Mouse (Mus musculus): ENCODE results near the gene Ubl4b. TPM values are rescaled to one million over a fixed set of nuclear protein-coding genes. Genes with fewer than 3 reads are reported as not detected.

Ubl4b gene
- polyA plus RNA-seq, 1 experiment from 2014 or later = not detected

DNA sequence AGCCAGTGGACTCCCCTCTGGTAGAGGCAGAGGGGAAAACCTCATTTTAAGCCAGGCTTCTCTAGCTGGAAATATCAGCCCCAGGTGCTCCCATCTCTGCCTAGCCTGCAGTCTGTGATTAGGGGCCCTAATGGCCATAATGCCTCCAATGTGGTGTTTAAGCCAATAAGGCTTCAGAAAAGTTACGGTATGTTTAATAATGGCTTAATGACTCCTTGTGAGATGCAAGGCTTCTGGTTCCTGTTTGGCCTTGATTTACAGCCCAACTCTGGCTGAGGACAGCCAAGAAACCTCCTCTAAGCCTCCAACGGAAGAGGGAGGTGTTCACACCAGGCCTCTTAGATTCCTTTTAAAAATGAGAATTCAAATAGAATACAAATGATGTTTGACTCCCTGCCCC is 38.8 kb upstream of the Ubl4b start:
- peaks cover 12% of the 10 kb centered on the region; the same call in 1 of the 2 replicates for H3K4me1 ChIP-seq (ENCODE audit: control insufficient read depth, insufficient read depth, low read length)
- H3K4me2 ChIP-seq (replicated peaks; ENCODE audit: low read depth, low read length) = no peak overlapping the region
- no peak overlapping the region for H3K27ac ChIP-seq (ENCODE audit: low read depth, low read length)
- H3K9me3 ChIP-seq (ENCODE audit: control insufficient read depth, low read length) = no peaks in the 10 kb centered on the region
- H3K27me3 ChIP-seq (ENCODE audit: control insufficient read depth, insufficient read depth, low read length) = peaks cover 84% of the 10 kb centered on the region
- WGBS = 11% methylated on average over 2 of the region's 2 CpGs
- H3K4me3 ChIP-seq (ENCODE audit: low read length) = no peak overlapping the region
- no peak overlapping the region for H3K9ac ChIP-seq (ENCODE audit: low read depth, low read length)
- H3K36me3 ChIP-seq (ENCODE audit: control insufficient read depth, insufficient read depth, low read length) = no peaks in the 10 kb centered on the region
- ATAC-seq (ENCODE audit: low FRiP score, low TSS enrichment) = no peak

DNA sequence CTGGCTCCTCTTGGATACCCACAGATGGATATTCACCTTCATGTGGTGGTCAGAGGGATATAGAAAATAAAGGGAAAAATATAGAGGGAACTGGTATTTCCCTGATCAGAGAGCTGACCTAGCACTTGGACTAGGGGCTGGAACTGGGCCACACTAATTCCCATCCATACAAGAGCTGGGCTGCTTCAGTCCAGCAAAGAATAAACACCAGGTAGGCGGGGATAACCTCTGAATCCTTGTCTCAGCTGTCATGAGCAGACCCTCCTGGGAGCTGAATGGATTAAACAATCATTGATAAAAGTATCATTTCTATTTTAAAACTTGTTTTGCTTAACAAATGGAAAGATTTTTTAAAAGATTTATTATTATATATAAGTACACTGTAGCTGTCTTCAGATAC is 36.7 kb upstream of the Ubl4b start:
- peaks cover 89% of the 10 kb centered on the region for H3K27me3 ChIP-seq (ENCODE audit: control insufficient read depth, insufficient read depth, low read length)
- H3K36me3 ChIP-seq (ENCODE audit: control insufficient read depth, insufficient read depth, low read length) = no peaks in the 10 kb centered on the region
- no peak for ATAC-seq (ENCODE audit: low FRiP score, low TSS enrichment)
- 73% methylated on average over 1 of the region's 1 CpGs for WGBS
- peaks cover 12% of the 10 kb centered on the region; the same call in 1 of the 2 replicates for H3K4me1 ChIP-seq (ENCODE audit: control insufficient read depth, insufficient read depth, low read length)
- no peak overlapping the region for H3K4me2 ChIP-seq (replicated peaks; ENCODE audit: low read depth, low read length)
- no peak overlapping the region for H3K27ac ChIP-seq (ENCODE audit: low read depth, low read length)
- H3K9ac ChIP-seq (ENCODE audit: low read depth, low read length) = no peak overlapping the region
- H3K4me3 ChIP-seq (ENCODE audit: low read length) = no peak overlapping the region
- no peaks in the 10 kb centered on the region for H3K9me3 ChIP-seq (ENCODE audit: control insufficient read depth, low read length)

DNA sequence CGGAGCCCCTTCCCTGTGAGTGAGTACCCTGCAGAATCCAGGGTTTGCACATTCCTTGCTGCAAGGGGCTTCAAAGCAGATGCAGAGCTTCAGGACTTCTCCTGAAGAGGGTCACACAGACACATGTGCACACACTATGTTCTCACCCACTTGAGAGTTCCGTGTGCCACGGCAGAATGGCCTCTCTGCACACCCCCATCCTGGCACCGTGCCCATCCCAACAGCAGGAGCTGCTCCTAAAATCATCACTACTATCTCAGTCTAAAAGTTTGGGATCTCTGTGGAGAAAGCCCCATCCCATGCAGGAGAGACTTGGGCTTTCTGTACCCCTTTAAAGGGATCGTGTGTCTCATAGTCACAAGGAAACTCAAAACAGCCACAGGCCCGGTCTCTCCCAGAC is 31.6 kb upstream of the Ubl4b start:
- Histone ChIP-seq H3K27me3 (ENCODE audit: control insufficient read depth, insufficient read depth, low read length) (peaks cover 92% of the 10 kb centered on the region), H3K4me3 (ENCODE audit: low read length) (no peak overlapping the region), H3K4me1 (ENCODE audit: control insufficient read depth, insufficient read depth, low read length) (0 out of 2 replicates have a peak, but pooled peaks cover 5% of the 10 kb centered on the region), H3K4me2 (replicated peaks; ENCODE audit: low read depth, low read length) (no peak overlapping the region), H3K9ac (ENCODE audit: low read depth, low read length) (no peak overlapping the region), H3K9me3 (ENCODE audit: control insufficient read depth, low read length) (no peaks in the 10 kb centered on the region), H3K36me3 (ENCODE audit: control insufficient read depth, insufficient read depth, low read length) (no peaks in the 10 kb centered on the region), H3K27ac (ENCODE audit: low read depth, low read length) (no peak overlapping the region)
- no peak for ATAC-seq (ENCODE audit: low FRiP score, low TSS enrichment)
- 67% methylated on average over 6 of the region's 6 CpGs for WGBS

DNA sequence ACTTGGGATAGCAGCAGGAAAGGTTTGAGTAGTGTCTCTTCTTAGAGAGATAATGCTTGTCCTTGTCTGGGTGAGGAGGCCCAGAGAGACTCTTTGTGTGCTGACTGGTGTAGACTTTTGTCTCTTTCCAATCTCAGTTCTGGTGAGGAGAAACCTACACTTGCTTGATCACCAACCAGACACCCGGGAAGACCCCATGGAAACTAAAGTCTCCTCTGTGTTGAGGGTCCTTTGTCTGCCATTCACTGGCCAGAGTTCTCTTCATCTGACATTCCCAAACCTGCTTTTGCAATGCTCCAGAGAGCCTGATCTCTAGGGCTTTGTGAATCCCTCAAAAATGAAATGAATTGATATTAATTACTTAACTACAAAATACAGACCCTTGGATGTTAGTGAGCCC is 29.0 kb upstream of the Ubl4b start:
- ATAC-seq (ENCODE audit: low FRiP score, low TSS enrichment) = no peak
- 11% methylated on average over 1 of the region's 1 CpGs for WGBS
- H3K36me3 ChIP-seq (ENCODE audit: control insufficient read depth, insufficient read depth, low read length) = no peaks in the 10 kb centered on the region
- H3K4me3 ChIP-seq (ENCODE audit: low read length) = no peak overlapping the region
- H3K9me3 ChIP-seq (ENCODE audit: control insufficient read depth, low read length) = no peaks in the 10 kb centered on the region
- no peak overlapping the region for H3K27ac ChIP-seq (ENCODE audit: low read depth, low read length)
- 0 out of 2 replicates have a peak, but pooled peaks cover 5% of the 10 kb centered on the region for H3K4me1 ChIP-seq (ENCODE audit: control insufficient read depth, insufficient read depth, low read length)
- no peak overlapping the region for H3K9ac ChIP-seq (ENCODE audit: low read depth, low read length)
- no peak overlapping the region for H3K4me2 ChIP-seq (replicated peaks; ENCODE audit: low read depth, low read length)
- peaks cover 93% of the 10 kb centered on the region for H3K27me3 ChIP-seq (ENCODE audit: control insufficient read depth, insufficient read depth, low read length)

DNA sequence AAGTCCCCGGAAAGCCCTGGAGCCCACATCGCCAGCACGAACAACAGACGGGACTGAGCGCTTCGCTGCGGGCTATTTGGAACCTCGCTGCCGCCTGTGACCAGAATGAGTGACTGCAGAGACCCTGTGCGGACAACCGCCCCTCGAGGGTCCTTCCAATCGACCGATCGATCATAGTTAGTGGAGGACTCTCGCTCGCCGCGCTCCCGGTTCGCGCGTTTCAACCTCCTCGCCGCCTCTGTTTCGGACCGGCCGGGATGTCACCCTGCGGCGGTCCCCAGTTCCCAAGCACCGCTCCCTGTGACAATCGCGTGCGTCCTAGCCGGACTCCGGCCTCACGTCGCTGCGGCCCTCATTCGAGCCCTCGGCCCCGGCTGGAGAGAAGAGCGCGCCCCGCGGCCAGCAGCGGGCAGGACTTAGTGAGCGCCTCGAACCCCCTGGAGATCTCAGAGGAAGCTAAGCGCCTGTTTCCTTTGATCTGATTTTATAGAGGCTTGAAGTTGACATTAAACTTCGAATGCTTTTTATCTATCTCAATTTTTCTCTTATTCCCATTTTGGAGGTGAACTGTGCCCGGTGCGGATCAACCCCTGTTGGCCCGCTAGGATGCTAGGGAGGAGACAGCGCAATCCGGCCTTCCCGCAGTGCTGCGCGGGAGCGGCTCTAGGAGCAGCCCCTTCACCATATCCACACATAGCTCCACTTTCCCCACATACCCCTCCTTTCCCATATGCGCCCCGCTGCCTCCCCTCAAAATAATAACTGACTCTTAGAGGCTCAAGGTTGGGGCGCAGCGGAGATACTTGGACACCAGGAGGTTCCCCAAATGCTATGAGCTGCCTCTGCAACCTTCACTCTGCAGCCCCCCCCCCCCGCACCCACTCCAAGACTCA is 28.2 kb upstream of the Ubl4b start:
- Histone ChIP-seq H3K9me3 (ENCODE audit: control insufficient read depth, low read length) (no peaks in the 10 kb centered on the region), H3K4me1 (ENCODE audit: control insufficient read depth, insufficient read depth, low read length) (0 out of 2 replicates have a peak, but pooled peaks cover 5% of the 10 kb centered on the region), H3K4me3 (ENCODE audit: low read length) (peak overlapping the region; percentile 35), H3K4me2 (replicated peaks; ENCODE audit: low read depth, low read length) (peak overlapping the region; percentile 52), H3K27me3 (ENCODE audit: control insufficient read depth, insufficient read depth, low read length) (peaks cover 93% of the 10 kb centered on the region), H3K27ac (ENCODE audit: low read depth, low read length) (no peak overlapping the region), H3K36me3 (ENCODE audit: control insufficient read depth, insufficient read depth, low read length) (no peaks in the 10 kb centered on the region), H3K9ac (ENCODE audit: low read depth, low read length) (no peak overlapping the region; the same call in 1 of the 2 replicates)
- no peak for ATAC-seq (ENCODE audit: low FRiP score, low TSS enrichment)
- 1% methylated on average over 65 of the region's 65 CpGs for WGBS

- H3K4me1 ChIP-seq (ENCODE audit: control insufficient read depth, insufficient read depth, low read length) = 0 out of 2 replicates have a peak, but pooled peaks cover 5% of the 10 kb centered on the region
- ATAC-seq (ENCODE audit: low FRiP score, low TSS enrichment) = no peak
- H3K4me3 ChIP-seq (ENCODE audit: low read length) = peak overlapping the region; percentile 35
- H3K27me3 ChIP-seq (ENCODE audit: control insufficient read depth, insufficient read depth, low read length) = peaks cover 85% of the 10 kb centered on the region
- no peak overlapping the region for H3K27ac ChIP-seq (ENCODE audit: low read depth, low read length)
- WGBS = 2% methylated on average over 18 of the region's 18 CpGs
- H3K36me3 ChIP-seq (ENCODE audit: control insufficient read depth, insufficient read depth, low read length) = no peaks in the 10 kb centered on the region
- no peaks in the 10 kb centered on the region for H3K9me3 ChIP-seq (ENCODE audit: control insufficient read depth, low read length)
- peak overlapping the region; percentile 52 for H3K4me2 ChIP-seq (replicated peaks; ENCODE audit: low read depth, low read length)
- H3K9ac ChIP-seq (ENCODE audit: low read depth, low read length) = no peak overlapping the region
These were observed 27.4 kb upstream of the Ubl4b start for GRCm38 (mm10) chr3:107582130-107582874.

GRCm38 (mm10) chr3:107581103-107582010 is 26.5 kb upstream of the Ubl4b start:
- no peaks in the 10 kb centered on the region for H3K9me3 ChIP-seq (ENCODE audit: control insufficient read depth, low read length)
- no peak overlapping the region for H3K9ac ChIP-seq (ENCODE audit: low read depth, low read length)
- 0 out of 2 replicates have a peak, but pooled peaks cover 5% of the 10 kb centered on the region for H3K4me1 ChIP-seq (ENCODE audit: control insufficient read depth, insufficient read depth, low read length)
- H3K36me3 ChIP-seq (ENCODE audit: control insufficient read depth, insufficient read depth, low read length) = no peaks in the 10 kb centered on the region
- no peak overlapping the region for H3K4me3 ChIP-seq (ENCODE audit: low read length)
- no peak overlapping the region for H3K27ac ChIP-seq (ENCODE audit: low read depth, low read length)
- H3K27me3 ChIP-seq (ENCODE audit: control insufficient read depth, insufficient read depth, low read length) = peaks cover 75% of the 10 kb centered on the region
- no peak overlapping the region for H3K4me2 ChIP-seq (replicated peaks; ENCODE audit: low read depth, low read length)
- 3% methylated on average over 15 of the region's 15 CpGs for WGBS
- no peak for ATAC-seq (ENCODE audit: low FRiP score, low TSS enrichment)

GRCm38 (mm10) chr3:107579466-107579865 is 24.6 kb upstream of the Ubl4b start:
- WGBS = 7% methylated on average over 4 of the region's 4 CpGs

More at GRCm38 (mm10) chr3:107579466-107579865, 24.6 kb upstream of the Ubl4b start:
- peaks cover 56% of the 10 kb centered on the region for H3K27me3 ChIP-seq (ENCODE audit: control insufficient read depth, insufficient read depth, low read length)
- ATAC-seq (ENCODE audit: low FRiP score, low TSS enrichment) = no peak
- no peak overlapping the region for H3K4me3 ChIP-seq (ENCODE audit: low read length)
- H3K36me3 ChIP-seq (ENCODE audit: control insufficient read depth, insufficient read depth, low read length) = no peaks in the 10 kb centered on the region
- H3K4me1 ChIP-seq (ENCODE audit: control insufficient read depth, insufficient read depth, low read length) = 0 out of 2 replicates have a peak, but pooled peaks cover 5% of the 10 kb centered on the region
- no peak overlapping the region for H3K9ac ChIP-seq (ENCODE audit: low read depth, low read length)
- no peak overlapping the region for H3K27ac ChIP-seq (ENCODE audit: low read depth, low read length)
- no peak overlapping the region for H3K4me2 ChIP-seq (replicated peaks; ENCODE audit: low read depth, low read length)
- no peaks in the 10 kb centered on the region for H3K9me3 ChIP-seq (ENCODE audit: control insufficient read depth, low read length)

Measured in kidney, embryonic 14.5 days (tissue).